Comparison of ENCODE assay signal across 31 mouse cellular contexts in genomic region chr10:97622328-97622727, GRCm38 (mm10). TPM values are rescaled to one million over a fixed set of nuclear protein-coding genes. Genes with fewer than 3 reads are reported as not detected.
"Had no signal": no experiment of that assay in that cellular context is flagged by ENCODE, and none has a peak within 500 bp of the region (broad histone marks: within the 10 kb centered on the region; RNA-seq: fewer than 3 reads in every experiment).

No protein-coding gene starts in this region.

- H3K27me3 ChIP-seq: embryonic facial prominence, embryonic 12.5 days; embryonic facial prominence, embryonic 13.5 days; embryonic facial prominence, embryonic 15.5 days; forebrain, embryonic 12.5 days; forebrain, embryonic 13.5 days; forebrain, embryonic 15.5 days had no signal

- H3K4me2 ChIP-seq: embryonic facial prominence, embryonic 12.5 days; embryonic facial prominence, embryonic 13.5 days; embryonic facial prominence, embryonic 15.5 days; forebrain, embryonic 12.5 days; forebrain, embryonic 13.5 days; forebrain, embryonic 15.5 days had no signal

- ATAC-seq: forebrain, embryonic 13.5 days; forebrain, embryonic 14.5 days; forebrain, embryonic 15.5 days; forebrain, embryonic 16.5 days; forebrain, postnatal 0 days had no signal

- H3K36me3 ChIP-seq: embryonic facial prominence, embryonic 10.5 days; embryonic facial prominence, embryonic 12.5 days; embryonic facial prominence, embryonic 13.5 days; embryonic facial prominence, embryonic 15.5 days; forebrain, embryonic 10.5 days; forebrain, embryonic 12.5 days; forebrain, embryonic 15.5 days had no signal

- H3K27ac ChIP-seq: embryonic facial prominence, embryonic 10.5 days; embryonic facial prominence, embryonic 12.5 days; embryonic facial prominence, embryonic 13.5 days; embryonic facial prominence, embryonic 15.5 days; forebrain, embryonic 10.5 days; forebrain, embryonic 12.5 days; forebrain, embryonic 13.5 days; forebrain, embryonic 15.5 days; gastrocnemius, adult 2 months had no signal

- H3K4me1 ChIP-seq: embryonic facial prominence, embryonic 15.5 days; forebrain, embryonic 10.5 days; forebrain, embryonic 12.5 days; forebrain, embryonic 13.5 days; forebrain, embryonic 15.5 days had no signal

- H3K4me3 ChIP-seq: embryonic facial prominence, embryonic 10.5 days; embryonic facial prominence, embryonic 12.5 days; embryonic facial prominence, embryonic 13.5 days; embryonic facial prominence, embryonic 15.5 days; erythroblast, embryonic 14.5 days; forebrain, embryonic 10.5 days; forebrain, embryonic 12.5 days; forebrain, embryonic 13.5 days; forebrain, embryonic 15.5 days; gastrocnemius, adult 2 months had no signal

- DNase-seq: cerebellum, adult 2 months; cerebellum, adult 8-10 months; cerebellum, adult 9-10 months; cerebellum, adult 9-11 months; cerebellum, postnatal 10 days; cerebellum, postnatal 14 days; cerebellum, postnatal 25 days; cerebellum, postnatal 36 days; embryo, embryonic 11 days; forebrain, postnatal 0 days; gastrocnemius, adult 2 months; gastrocnemius, postnatal 10 days; gastrocnemius, postnatal 14 days; gastrocnemius, postnatal 25 days; gastrocnemius, postnatal 36 days; heart, adult 11 months; heart, adult 18-20 months had no signal

- H3K9me3 ChIP-seq: embryonic facial prominence, embryonic 10.5 days; embryonic facial prominence, embryonic 12.5 days; embryonic facial prominence, embryonic 13.5 days; embryonic facial prominence, embryonic 15.5 days; forebrain, embryonic 10.5 days; forebrain, embryonic 12.5 days; forebrain, embryonic 13.5 days; forebrain, embryonic 15.5 days had no signal

- H3K9ac ChIP-seq: embryonic facial prominence, embryonic 12.5 days; embryonic facial prominence, embryonic 13.5 days; embryonic facial prominence, embryonic 15.5 days; forebrain, embryonic 12.5 days; forebrain, embryonic 13.5 days; forebrain, embryonic 15.5 days; forebrain, postnatal 0 days had no signal

RNA-seq across cellular contexts. Expression of gene Kera, which starts 15.6 kb away (rescaled TPM):
- polyA plus RNA-seq: cerebellum, adult 2 months; cortical plate, adult 2 months; erythroblast, embryonic 14.5 days; forebrain, embryonic 10.5 days; forebrain, embryonic 14.5 days; forebrain, embryonic 15.5 days; forebrain, embryonic 16.5 days; frontal cortex, adult 2 months; gonadal fat pad, adult 2 months had no signal

RNA-seq across cellular contexts. Expression of gene Epyc, which starts 21.5 kb away (rescaled TPM):
- polyA plus RNA-seq: erythroblast, embryonic 14.5 days; frontal cortex, adult 2 months had no signal

RNA-seq across cellular contexts. Expression of gene Lum, which starts 57.4 kb away (rescaled TPM):
- polyA plus RNA-seq: erythroblast, embryonic 14.5 days had no signal
